Mouse (Mus musculus): Measurements from ENCODE around the gene Col4a4.
A peak's percentile ranks its signal among the peaks of the same experiment; 100 is the strongest.

The Col4a4 gene

GRCm38 (mm10) chr1:82577915-82578314, 8.7 kb downstream of the Col4a4 start:
- no peak for DNase-seq (ENCODE audit: low read depth, low spot score)

GRCm38 (mm10) chr1:82577339-82577738, 9.3 kb downstream of the Col4a4 start:
- DNase-seq (ENCODE audit: low read depth, low spot score) = no peak

DNA sequence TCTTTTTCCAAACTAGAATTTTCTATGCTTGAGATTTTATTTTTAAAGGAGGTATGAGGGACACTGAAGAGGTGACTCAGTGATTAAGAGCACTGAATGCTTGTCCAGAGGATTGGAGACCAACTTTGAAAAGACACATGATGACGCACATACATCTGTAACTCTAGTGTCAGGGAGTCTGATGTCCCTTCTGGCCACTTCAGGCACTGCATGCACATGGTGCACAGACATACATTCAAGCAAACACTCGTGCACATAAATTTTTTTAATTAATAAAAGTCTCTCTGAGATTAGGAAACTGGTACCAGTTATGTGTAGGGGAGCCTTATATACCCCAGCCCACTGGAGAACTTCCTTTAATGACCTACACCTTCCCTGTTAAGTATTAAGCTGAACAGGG, 10.5 kb downstream of the Col4a4 start:
- no peak for DNase-seq (ENCODE audit: low read depth, low spot score)

GRCm38 (mm10) chr1:82575681-82576080, 11.0 kb downstream of the Col4a4 start:
- DNase-seq (ENCODE audit: low read depth, low spot score) = no peak

- DNase-seq (ENCODE audit: low read depth, low spot score) = peak; percentile 10
Observed at GRCm38 (mm10) chr1:82571758-82572157, 14.9 kb downstream of the Col4a4 start.

DNA sequence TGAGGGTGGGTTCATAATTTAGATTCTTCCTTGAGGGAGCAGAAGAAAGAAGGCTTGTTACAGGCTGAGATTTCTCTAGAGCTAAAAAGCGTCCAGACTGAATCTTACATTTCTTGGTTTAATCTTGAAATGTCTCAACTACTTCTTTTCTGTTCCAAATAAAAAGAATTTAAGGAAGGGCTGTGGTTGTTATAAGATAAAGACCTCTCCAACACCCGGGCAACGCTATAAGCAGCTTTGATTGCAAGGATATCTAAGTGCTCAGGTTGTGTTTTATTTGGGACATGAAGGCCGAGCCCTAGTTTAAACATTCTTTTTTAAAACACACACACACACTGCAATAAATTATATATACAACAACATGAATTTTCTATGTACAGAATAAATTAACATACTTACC, 17.2 kb downstream of the Col4a4 start:
- DNase-seq (ENCODE audit: low read depth, low spot score) = no peak

DNA sequence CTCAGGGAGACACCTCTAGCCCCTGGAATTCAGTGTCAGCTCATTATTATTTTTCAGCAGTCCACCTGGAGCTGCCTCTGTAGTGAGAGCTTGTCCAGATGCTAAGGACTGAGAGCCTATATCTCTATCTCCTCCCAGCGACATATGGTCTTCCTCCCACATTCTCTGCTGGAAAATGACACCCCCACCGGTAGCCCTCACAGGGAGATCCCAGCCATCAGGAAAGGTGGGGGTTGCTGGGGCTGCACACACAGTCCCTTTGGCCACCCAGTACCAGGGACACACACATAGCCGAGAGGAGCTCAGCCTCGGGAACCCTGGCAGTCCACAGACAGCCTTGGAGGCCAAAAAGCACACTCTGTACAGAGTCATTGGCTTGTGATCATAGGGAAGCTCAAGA, 26.4 kb downstream of the Col4a4 start:
- DNase-seq (ENCODE audit: low read depth, low spot score) = peak; percentile 36

- no peak for DNase-seq (ENCODE audit: low read depth, low spot score)
Observed at GRCm38 (mm10) chr1:82554889-82555288, 31.8 kb downstream of the Col4a4 start.

DNA sequence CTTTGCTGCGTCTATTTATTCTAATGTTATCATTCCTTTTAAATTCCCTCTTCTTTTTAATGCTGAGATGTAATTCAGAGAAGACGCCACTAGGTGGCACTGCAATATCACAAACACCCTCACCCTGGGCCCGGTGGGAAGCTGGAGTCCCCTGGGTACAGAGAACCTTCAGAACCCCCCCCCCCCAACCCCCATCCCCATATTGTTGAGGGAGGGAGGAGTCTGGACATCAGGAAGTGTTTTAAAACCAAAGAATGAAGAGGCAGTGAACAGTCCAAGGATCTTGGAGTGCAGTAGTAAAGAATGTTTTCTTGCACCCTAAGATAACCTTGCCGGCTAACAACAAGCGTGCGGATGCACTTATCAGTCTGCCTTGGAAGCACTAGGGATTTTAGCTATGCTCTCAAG, 32.2 kb downstream of the Col4a4 start:
- DNase-seq (ENCODE audit: low read depth, low spot score) = peak; percentile 45

GRCm38 (mm10) chr1:82545199-82545960, 41.3 kb downstream of the Col4a4 start:
- no peak for DNase-seq (ENCODE audit: low read depth, low spot score)

DNA sequence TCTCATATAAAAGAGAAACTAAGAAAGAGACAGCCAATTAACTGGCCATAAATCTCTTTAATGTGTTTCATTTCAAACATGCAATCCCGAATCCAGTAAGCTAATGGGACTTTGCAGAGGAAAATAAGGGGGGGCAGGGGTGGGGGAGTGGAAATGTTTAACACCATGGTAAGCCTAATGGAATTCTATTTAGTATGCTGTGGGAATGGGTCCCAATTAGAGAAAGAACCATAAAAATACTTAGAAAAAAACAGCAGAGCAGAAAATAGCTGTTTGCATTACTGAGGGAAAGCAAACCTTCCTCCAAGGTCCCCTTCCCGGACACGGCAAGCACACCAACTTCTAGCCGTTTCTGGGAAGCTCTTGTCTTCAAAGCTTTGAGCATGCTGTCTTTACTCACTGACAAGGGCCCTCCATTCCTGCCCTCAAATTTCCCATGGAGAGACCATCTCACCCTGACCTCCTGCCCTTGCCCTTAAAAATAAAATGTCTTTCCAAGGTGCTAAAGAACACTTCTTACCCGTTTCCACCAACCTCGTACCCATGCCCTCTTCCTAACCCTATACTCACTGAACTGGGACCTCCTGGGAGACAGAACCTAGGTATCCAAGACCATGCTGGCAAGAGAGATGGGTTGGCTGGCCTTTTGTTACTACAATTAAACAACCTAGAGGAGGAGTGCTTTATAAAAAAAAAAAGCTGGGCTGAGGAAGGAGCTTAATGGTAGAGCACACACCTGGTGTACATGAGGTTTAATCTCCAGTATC, 42.0 kb downstream of the Col4a4 start:
- no peak for DNase-seq (ENCODE audit: low read depth, low spot score)

- DNase-seq (ENCODE audit: low read depth, low spot score) = no peak
Observed at GRCm38 (mm10) chr1:82543934-82544333, 42.7 kb downstream of the Col4a4 start.

GRCm38 (mm10) chr1:82540056-82540455, 46.6 kb downstream of the Col4a4 start:
- no peak for DNase-seq (ENCODE audit: low read depth, low spot score)

- DNase-seq (ENCODE audit: low read depth, low spot score) = no peak
Observed at GRCm38 (mm10) chr1:82537848-82538247, 48.8 kb downstream of the Col4a4 start.

GRCm38 (mm10) chr1:82536515-82537174, 50.0 kb downstream of the Col4a4 start:
- DNase-seq (ENCODE audit: low read depth, low spot score) = peak; percentile 47

DNA sequence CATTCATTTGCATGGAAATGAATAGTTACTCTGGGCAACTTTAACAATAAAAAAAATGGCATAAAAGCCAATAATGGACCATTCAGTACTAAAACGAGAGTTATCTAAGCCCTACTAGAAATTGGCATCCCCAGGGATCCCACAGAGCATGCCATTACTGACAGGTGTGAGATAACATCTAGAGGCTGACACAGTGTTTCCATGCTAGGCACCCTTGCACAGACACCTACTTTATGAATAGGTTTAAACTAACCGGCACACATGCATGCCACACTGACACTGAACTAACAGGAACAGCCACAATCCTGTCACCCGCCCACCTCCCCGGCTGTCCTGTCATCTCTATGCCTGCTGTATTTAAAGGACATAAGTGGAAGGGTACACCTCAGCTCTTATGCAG, 58.7 kb downstream of the Col4a4 start:
- peak; percentile 11 for DNase-seq (ENCODE audit: low read depth, low spot score)

- no peak for DNase-seq (ENCODE audit: low read depth, low spot score)
Observed at GRCm38 (mm10) chr1:82491954-82492353, 94.7 kb downstream of the Col4a4 start.

DNA sequence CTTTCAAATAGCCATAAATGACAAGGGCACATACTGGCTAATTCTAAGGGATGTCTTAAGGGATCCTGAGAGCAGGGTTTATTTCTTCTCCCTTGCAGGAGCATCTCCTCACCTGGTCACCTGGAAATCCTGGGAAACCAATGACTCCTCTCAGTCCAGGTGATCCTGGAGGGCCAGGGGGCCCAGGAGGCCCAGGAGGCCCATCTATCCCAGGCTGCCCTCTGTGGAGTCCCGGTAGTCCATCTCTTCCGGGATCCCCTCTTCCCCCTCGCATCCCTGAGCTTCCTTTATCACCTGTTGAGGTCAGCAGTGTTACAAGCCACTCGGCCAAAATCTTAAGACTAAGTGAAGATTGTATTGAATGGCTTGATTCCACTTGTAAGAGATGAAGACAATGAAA, 100.3 kb downstream of the Col4a4 start:
- no peak for DNase-seq (ENCODE audit: low read depth, low spot score)

GRCm38 (mm10) chr1:82482371-82482770, 104.3 kb downstream of the Col4a4 start:
- no peak for DNase-seq (ENCODE audit: low read depth, low spot score)

DNA sequence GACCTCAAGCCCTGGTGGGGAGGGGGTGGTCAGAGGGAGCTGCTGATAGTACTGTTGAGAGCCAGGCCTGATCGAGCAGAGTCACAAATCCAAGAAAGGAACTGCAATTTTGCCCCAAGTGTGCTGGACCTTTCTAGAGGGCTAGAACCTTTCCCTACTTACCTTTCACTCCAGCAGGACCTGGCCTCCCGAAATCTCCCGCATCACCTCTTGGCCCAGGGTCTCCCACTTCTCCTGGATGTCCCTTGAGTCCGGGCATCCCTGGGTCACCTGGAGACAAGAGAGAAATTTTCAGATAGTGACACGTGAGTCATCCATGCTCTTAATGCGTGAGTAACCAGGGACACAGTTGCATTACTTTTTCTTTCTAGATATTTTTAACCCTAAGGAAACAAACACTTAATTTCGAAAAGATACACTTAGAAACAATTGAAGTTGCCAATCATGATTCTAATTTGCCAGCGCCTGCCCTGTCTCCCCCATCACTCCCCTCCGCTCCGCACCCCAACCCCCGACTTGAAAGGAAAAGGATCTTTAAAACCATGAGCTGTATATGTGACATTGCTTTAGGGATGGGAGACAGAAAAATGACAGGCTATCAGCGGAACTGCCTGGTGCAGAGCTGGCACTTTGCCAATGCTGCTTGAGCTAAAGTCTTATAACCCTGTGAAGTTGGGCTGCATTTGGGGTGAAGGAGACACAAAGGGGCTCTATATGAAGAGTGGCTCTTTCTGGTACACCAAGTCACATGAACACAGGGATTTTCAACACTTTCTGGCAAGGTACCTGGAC, 106.8 kb downstream of the Col4a4 start:
- DNase-seq (ENCODE audit: low read depth, low spot score) = no peak

GRCm38 (mm10) chr1:82476746-82477145, 109.9 kb downstream of the Col4a4 start:
- peak; percentile 6 for DNase-seq (ENCODE audit: low read depth, low spot score)

- DNase-seq (ENCODE audit: low read depth, low spot score) = peak; percentile 70
Observed at GRCm38 (mm10) chr1:82476256-82476655, 110.4 kb downstream of the Col4a4 start.
